Mouse (Mus musculus) thymus, postnatal 4 days (tissue): ENCODE data around the gene Scg5.

Experiments used
- DNase-seq: peaks from one replicate; pipeline ENCODE4 v3.0.0; 2021

Gene Scg5

DNA sequence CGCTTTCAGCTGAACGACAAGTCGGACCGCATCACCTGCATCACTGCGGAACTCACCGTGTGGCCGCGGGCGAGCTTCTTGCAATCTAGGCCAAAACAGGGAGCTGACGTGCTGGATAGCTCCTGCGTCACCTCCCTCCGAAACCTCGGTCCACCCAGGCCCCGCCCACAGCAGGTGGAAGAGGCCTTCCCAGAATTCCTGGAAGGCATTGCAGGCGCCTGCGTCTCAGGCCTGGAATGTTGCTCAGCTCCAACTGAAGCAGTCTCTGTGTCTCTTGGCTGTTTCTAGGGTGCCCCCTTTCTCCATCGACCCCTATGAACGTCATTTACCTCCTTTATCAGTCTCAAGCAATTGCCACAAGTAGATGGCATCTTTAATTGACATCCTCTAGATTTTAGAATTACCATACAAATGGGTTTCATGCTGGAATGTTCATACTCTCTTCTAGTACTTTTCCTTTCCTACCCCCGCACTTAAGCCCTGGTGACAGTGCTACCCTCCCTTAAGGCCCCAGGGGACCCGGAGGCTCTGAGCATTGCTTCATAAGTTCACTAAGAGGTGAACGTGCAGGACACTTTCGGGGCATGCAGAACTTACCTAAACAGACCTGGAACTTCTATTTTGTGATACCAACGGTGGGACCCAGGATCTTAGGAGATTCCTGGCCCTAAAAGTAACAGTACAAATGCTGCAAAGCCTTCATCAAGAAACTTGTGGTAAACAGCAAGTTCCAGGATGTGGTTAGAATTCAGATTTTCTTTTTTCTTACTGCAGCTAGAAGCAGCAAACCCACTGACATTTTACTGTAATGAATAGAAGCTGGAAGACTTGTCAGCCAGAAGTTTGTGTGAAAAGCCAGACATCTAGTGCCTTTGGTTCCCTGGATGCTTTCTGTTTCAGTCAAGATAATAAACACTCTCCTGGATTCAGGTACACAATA is at the start of gene Scg5:
Scg5 (minus strand) TSS at position 179 of the 940 bp plus-strand sequence.
- DNase-seq = peak; percentile 29

DNA sequence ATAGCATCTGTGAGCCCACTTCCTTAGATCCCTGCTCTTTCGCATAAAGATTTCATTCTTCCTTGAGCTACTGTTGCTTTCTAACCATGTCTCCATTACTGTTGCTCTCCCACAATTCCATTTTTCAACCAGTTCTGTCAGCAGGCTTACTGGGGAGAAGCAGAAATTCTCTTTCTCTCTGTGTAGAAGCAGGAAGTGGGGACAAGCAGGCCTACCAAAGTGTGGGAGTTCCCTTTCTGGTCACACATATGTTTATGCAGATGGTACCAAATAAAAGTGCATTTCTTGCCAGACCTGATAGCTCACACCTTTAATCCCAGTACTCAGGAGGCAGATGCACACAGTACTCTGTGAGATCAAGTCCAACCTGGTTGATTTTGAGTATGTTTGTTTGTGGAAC is 41.2 kb upstream of the Scg5 start:
- no peak for DNase-seq

DNA sequence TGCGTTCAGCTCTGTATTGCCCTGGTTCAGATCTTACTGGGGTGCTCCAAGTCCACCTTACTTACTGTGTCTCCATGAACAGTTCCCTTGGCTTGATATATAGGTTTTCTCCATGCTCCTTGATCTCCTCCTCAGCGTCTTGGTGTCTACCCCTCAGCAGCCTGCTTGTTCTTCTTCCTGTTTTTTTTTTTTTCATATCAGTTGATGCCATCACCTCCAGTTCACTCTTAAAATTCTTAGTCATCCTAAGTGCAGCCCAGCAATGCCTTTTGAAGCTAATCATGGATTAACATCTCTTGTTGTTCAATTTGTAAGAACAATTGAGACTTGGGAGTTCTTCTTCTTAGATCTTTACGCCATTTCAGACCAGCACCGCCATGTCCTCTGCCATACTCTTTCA is 39.5 kb upstream of the Scg5 start:
- no peak for DNase-seq

DNA sequence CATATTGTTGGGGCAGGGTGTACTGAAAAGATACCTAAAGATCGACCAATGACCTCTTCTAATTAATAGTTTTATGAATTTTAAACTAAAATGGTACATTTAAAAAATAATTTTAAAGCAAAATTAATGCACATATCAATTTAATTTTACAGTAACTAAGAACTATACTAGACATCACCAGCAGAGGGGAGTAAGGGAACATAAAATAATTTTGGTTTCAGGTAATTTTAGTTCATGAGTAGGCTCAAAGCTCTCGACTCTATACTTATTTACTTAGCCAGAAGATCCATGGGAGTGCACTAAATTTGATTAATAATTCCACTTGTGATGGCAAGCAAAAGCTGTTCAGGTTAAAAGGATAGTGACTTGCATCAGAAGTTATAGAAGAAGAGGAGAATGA is 37.2 kb upstream of the Scg5 start:
- no peak for DNase-seq

DNA sequence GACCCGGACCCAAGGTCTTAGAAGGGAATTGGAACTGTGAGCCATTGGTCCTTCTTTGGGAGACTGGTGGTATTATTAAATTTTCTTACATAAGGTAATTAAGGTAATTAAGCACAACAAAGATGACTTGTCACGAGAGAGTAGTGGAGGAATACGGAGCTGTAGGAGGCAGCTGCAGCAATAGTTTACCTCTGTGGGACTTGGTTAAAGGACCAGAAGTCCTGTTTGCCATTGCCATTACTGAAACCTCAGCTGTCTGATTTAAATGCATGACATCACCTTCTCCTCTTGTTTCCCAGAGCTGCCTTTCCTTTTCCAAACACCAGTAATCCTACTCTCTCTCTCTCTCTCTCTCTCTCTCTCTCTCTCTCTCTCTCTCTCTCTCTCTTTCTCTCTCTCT is 20.2 kb upstream of the Scg5 start:
- no peak for DNase-seq

DNA sequence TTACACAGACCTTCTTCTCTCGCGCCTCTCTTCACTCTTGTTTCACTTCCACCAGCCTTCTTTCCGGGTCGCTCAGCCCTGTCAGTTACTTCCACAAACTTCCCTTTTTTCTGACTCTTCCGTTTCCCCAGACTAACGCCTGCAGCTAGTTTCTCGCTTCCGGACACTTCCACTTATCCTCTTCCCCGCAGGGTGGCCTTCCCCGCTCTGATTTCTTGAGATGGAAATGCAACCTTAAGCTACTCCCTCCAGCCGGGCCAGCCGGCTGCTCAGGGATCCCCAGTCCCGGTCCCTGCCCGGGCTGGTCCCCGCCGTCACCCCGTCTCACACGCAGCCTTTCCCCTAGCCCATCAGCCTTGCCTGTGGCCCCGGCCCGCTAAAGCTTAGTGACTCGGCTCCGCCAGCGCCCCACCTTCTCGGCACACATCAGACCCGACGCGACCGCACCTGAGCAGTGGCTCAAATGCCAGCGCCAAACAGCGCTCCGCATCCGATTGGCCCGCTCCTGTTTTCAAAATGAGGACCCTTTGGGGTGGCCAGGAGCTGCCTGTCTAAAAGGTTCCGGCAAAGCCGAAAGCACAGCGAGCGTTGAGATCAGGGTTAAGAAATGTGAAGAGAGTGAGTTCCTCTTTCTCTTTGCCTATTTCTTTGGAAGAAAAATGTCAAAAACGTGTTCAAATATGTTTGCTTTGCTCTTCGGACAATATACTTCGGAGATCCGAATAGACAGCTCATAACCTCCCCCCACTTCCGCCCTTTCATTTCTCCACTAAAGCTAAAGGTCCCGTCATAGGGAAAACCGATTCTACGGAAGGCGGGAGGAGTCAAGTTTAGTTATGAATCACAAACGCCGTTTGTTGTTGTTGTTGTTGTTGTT is 19.6 kb upstream of the Scg5 start, which contains the start of gene Arhgap11a:
Arhgap11a (minus strand) TSS at position 417 of the 877 bp plus-strand sequence.
- peak; percentile 92 for DNase-seq

DNA sequence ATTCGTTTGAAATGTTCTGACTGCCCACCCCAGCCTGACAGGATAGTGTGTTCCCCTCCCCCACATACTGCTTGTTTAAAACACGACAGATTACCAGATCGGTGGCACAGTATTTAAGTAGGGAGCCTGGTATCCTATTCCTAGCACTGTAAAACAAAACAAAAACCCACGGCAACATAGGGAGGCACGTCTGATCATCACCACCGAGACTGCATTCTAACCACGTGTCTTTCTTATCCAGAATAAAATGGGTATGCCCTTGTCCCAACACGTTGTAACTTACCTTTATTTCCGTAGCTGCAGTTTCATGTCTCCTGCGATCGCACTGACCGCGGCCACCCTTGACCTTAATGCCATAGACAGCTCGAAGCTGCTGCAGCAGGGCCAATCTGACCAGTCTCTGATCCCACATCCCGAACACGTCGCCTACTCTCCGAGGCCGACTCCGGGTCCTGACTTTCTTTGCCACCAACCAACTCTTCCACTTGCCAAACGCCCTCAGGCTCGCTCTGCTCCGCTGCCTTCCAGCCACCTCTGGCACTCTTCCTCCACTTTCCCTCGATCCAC is 18.8 kb upstream of the Scg5 start:
- DNase-seq = no peak

DNA sequence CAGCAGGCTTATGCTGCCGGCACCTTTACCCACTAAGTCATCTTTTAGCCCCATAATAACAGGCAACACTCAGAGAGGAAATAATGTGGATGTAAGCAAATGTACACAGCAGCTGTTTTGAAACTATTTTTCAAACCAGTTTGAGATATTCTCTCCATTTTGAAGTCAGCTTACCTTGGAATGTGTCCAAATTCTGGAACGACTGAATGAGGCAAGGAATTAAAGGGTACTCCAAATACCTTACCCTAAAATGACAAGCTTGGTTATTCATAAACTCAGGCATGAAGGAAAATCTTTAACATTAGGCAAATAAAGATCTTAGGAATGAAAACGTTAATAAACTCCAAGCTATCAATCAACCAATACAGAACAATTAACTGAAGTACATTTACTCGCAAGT is 16.2 kb upstream of the Scg5 start:
- no peak for DNase-seq

DNA sequence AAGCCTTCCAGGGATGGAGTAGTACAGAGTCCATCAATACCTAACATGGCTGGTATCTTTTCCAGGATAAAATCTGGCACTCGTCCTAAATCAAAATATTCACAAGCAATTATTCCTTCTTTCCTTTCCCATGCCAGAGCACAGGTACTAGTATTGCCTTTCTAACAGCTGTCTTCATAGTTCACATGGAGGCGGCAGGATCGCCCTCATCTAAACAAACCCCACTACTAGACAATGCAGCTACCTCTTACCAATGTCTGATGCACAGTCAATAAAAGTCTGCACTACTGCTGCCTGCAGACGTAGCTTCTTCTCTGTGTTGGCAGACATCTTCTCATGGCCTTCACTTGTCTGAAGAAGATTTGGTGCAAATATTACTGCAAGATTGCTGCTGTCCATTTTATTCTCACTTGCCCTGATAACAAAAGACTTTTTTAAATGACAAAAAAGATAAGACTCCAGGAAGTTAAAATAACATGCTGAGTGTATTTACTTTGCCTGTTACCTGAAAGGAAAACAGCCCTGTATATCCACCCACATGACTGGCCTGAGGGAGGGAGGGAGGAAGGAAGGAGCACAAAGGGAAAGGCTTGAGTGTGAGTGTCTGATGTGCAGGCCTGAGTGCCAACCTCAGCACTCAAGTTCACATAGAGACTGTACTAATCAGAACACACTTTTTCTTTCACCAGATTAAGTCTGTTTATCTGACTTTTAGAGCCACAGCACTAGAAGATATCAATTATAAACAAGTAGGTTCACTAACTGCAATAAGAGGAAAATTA is 12.9 kb upstream of the Scg5 start:
- DNase-seq = no peak

DNA sequence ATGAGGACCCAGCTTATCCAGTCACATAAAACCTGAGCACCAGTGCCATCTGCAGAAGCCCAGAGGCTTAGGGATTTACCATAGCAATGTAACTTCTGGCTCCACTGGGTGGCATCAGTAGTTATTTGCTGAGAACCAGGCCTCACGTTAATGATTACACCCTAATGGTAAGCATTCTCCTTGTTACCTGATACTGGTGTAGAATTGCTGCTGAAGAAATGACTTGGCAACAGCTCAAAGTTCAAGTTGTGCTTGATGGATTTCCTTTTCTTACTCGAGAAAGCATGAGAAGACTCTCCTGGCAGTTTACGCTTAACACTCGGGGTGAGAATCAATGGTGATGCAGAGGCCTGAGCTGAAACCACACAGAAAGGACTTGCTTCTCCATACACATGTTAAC is 10.6 kb upstream of the Scg5 start:
- DNase-seq = no peak

DNA sequence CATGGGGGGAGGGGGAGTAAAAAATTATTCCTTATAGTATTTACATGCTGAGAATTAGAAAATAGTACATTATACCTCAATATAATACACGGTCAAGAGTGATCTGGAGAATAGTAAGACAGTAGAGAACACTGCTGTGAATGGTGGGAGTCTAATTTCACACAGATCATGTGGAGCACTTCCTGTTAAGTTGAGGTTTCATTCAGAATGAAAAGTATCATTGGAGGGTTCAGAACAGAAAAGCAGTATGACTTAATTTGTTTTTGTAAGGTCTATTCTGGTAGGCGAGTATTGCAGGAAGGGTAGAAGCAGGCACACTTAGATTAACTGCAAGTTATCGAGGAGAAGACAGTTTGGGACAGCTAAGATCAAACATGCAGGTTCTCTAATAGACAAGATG is 6.3 kb upstream of the Scg5 start:
- DNase-seq = no peak

DNA sequence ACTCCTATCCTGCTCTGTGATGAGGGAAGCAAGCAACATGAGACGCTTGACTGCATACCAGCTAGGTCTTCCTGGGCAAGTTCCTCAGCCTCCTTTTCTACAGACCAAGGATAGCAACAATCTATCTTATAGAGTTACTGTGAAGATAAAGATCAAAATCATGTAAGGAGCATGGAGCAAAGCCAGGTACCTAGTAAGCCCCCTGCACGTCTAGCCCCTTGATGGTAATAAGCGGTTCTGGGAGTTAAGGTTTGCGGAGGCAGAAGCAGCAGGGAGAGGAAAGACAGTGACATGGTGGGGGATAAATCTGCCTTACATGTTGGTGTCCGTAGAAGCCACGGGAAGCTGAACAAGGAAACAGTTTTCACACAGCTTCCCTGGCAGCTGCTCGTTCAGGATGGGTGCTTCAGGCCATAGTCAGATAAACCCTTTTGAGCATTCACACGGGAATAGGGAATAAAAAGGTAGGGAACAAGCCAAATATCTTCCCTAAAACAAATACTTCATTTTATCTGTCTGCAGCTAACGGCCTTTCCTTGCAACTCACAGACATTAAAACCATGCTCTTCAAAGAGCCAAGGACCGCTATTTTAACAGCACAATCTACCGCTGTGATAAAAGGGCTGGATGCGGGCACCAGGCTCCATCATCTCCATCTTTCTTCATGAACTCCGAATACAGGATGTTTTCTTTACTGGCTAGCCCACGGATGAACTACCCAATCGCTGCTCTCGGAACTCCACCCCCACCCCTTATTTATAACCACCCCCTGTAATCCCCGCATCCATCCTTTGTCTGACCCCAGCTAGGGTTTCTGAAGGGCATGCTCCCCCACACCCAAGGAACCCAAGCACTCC is 607 bp downstream of the Scg5 start:
- DNase-seq = no peak

DNA sequence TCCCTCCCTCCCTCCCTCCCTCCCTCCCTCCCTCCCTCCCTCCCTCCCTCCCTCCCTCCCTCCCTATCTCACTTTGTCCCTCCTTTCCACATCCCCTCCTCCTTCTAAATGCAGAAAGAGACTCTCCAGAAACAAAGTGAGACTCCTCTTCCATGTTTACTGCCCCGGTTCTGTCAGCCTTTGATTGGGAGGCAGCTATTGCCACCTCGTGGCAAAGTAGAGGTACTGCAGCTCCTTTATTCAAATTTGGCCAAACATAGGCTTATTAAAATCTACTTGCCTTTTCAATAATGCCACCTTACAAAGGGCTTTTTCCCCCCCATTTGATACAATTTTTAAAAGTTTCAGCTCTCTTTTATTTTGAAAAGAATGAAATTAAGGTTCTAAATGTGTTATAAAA is 5.0 kb downstream of the Scg5 start:
- DNase-seq = peak; percentile 21

DNA sequence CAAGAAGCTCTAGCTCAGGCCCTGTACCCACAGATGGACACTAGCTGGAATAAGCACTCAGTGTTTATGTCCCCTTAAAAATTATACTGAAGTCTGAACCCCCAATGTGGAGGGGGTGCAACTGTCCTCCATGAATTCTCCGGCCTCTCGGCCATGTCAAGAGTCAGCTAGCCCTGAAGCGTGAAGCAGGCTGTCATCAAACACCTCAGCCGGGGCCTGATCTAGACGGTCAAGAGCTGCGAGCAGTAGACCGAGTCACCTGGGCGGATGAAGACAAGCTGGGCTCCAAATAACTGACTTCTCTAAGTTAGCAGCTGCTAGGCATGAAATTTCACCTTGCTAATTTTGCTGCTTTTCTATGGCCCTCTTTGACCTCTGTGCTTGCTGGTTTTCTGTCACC is 6.6 kb downstream of the Scg5 start:
- no peak for DNase-seq

DNA sequence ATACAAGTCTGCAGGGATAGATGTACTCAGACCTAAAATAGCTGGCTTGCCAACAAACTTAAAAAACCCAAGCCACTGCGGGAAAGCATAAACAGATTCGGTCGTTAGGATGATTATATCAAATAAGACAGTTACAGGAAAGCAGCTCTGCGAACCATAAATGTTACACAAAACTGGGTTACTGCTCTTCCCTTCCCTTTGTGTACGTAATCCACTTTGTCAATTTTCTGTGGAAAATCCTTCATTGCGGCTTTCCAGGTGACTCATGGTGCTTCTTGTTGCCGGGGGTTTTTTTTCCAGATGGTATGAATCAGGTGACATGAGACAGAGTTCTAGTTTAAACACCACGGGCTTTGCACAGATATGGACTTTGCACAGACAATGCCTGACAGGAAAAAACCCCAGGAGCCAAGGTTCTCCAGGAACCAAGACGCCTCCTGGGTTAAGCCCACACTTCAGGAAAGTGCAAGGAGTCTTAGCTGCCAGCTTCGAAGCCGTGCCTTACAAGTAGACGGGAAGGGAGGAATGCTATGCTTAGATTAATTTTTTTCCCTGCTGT is 7.7 kb downstream of the Scg5 start:
- DNase-seq = no peak

DNA sequence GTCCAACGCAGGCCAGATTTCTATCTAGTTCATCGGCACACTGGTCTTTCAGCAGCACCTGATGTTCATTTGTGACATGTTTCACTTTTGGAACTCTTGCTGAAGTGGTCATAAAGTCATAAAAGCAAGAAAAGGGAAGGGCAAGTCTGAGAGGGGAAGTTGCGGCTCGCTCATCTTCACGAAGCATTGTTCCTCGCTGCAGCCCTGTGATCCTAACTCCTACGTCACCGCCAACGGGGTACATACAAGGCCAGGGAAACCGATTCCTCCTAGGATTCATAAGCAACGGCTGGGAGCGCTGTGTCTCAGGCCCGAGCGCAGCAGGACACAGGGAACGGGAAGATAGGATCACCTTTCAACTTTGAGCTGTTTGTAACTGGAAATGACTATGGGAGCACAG is 8.8 kb downstream of the Scg5 start:
- no peak for DNase-seq

DNA sequence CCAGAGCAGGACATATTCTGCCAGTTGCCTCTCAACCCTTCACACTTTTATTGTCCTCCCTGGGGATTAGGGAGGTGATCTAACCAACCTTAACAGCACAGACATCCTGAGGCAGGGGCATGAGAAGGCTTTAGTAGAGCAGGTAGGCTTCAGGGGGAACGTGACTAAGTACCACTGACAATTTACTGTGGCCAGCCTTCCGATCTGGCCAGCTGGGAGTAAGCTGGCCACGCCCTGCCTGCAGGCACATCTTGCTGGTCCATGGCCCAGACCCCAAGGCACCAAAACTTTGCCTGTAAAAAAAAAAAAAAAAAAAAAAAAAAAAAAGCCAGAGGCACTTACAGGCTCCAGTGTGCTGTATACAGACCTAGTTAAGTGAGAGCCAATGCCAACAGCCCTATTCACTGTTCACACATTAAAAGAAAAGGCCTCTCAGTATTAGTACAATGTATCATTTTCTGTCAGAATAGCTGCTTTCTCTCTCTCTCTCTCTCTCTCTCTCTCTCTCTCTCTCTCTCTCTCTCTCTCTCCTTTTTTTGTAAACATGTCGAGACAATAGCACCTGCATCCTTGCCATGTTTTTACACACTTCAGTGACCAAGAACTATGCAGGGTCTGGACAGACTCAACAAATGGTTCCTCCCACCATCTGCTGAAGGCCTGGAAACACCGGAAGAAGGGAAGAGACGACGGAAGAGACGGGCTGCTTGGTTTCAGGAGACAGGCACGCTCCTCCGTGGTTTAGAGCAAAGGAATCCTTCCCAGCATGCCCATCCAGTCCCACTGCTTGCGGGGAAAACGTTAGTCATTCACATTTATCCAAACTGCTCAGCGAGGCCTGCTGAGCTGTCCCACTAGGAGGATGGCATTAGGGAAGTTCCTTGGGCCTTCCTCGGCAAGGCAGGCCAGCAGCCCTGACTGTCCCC is 11.0 kb downstream of the Scg5 start:
- DNase-seq = no peak

DNA sequence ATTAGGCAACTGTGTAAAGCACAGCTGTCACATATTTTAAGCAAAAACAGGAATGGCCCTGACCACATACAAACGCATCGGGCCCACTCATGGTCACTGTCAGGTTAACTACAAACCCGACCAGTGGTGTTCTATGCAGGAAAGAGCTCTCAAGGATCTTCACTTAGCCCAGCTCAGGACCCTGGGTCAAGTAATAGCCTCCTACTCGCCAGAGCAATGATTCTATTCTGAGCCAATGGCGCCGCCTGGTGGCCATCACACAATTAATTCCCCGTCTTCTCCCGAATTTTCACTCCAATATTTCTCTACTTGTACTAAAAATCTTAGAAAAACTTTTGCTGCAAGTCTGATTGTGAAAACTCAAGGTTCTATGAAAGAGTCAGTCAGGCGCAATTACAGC is 21.3 kb downstream of the Scg5 start:
- DNase-seq = peak; percentile 64

DNA sequence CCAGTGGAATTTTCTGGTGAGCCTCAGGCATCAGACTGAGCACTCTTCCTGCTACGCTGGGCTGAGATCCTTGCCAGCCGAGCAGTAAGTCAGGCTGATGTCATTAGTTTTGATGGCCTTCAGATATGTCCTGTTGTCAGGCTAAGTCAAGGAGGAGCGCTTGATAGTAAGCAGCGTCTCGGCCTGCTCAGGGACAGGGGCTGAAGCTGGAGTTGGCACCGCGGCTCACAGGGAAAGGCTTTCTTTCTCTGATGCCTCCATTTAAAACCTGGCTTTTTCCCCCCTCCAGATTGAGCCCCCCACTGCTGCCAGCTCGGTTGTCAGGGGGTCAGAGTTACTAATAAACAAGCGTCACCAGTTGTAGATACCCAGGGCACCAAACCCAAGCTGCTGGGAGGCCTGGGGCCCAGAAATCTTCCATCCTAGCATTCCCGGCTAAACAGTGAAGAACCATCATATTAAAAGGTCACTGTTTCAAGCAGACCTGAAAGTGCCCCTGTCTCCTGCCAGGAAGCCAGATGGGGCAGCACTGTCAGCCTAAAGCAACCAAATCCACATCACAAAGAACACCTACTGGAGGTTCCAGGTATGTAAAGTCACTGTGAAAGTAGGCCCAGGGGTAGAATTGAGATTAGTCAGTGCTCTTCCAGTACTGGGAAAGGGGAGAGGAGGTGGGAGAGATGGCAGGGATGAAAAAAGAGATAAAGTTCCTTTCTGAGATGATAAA is 21.9 kb downstream of the Scg5 start:
- DNase-seq = no peak
